8 mouse cellular contexts compared by ENCODE assay signal in the genomic region with DNA sequence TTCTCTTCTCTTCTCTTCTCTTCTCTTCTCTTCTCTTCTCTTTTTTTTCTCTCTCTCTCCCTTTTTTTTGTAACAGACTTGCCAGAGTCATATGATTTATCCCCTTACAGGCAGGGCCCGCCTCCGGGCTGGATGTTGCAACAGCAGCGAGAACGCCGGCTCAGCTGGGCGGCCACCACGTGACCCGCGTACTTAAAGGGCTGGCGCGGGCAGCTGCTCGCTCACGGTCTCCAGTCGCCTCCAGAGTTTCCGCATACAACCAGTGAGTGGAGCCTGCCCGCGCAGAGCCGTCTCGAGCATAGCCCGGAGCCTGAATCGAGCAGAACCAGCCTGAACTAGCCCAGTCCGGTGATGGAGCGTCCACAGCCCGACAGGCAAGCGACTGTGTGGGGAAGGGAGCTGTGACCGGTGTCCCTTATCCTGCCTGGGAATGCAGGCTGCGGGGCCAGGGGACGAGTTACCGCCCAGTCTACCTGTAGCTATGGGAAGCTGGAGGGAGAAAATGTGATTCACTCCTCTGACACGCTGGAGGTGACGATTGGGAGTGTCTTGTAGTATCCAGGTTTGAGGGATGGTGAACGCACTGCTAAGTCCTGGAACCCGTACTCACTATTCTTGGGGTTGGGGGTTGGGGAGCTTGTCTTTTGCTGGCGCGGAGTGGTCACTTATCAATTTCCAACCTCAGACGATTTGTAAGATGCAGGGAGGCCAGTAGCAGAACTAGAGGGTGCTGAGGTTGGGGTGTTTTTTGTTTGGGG. TPM values are rescaled to one million over a fixed set of nuclear protein-coding genes. Genes with fewer than 3 reads are reported as not detected.
DNase-seq lines count a peak whose midpoint lies in the region; ATAC-seq and TF ChIP-seq lines count a peak whose summit lies in the region.

A gene (plus strand): TSS at position 223 of the 758 bp plus-strand sequence.

- ATAC-seq in frontal cortex, adult (ENCODE audit: low TSS enrichment) = peak; percentile 83
- peak; percentile 93 for ATAC-seq in hematopoietic stem cell, adult 5-6 weeks (replicated peaks in 1 of 2; ENCODE audit: insufficient read depth in 1 of 2, low FRiP score in 2 of 2, low TSS enrichment in 1 of 2, low read depth in 1 of 2, poor library complexity in 2 of 2, severe bottlenecking in 2 of 2)
- peak; percentile 89 for ATAC-seq in lung, embryonic 15.5 days (ENCODE audit: borderline replicate concordance, extremely low read depth, low FRiP score, low TSS enrichment)

- H3K36me3 ChIP-seq in lung, embryonic 15.5 days = peaks cover 15% of the 10 kb centered on the region

- H3K9ac ChIP-seq in lung, embryonic 15.5 days = peak within 1 kb of the TSS; percentile 55

- TF ChIP-seq CTCF in olfactory bulb, adult 2 months (IDR thresholded peaks at IDR 0.05; ENCODE audit: insufficient read depth, low read depth, low read length) = no peak

- no peaks in the 10 kb centered on the region for H3K27me3 ChIP-seq in lung, embryonic 15.5 days

- peaks cover 22% of the 10 kb centered on the region for H3K4me1 ChIP-seq in lung, embryonic 15.5 days
- peaks cover 14% of the 10 kb centered on the region for H3K4me1 ChIP-seq in olfactory bulb, adult 2 months (ENCODE audit: control insufficient read depth, insufficient read depth, low read length)

- no peaks in the 10 kb centered on the region for H3K9me3 ChIP-seq in lung, embryonic 15.5 days

- under 1% methylated on average over 36 of the region's 36 CpGs for WGBS in lung, embryonic 15.5 days
- WGBS in olfactory bulb, adult 2 months = 3% methylated on average over 36 of the region's 36 CpGs

- H3K4me3 ChIP-seq in lung, embryonic 15.5 days = peak within 1 kb of the TSS; percentile 53
- H3K4me3 ChIP-seq in olfactory bulb, adult 2 months (ENCODE audit: insufficient read depth, low read depth, low read length) = peak within 1 kb of the TSS; percentile 51

- peak; percentile 92 for DNase-seq in MN1 (ENCODE audit: low spot score)
- peak; percentile 50 for DNase-seq in cerebellum, adult 9-11 months
- DNase-seq in layer of hippocampus, adult 9-10 months (ENCODE audit: low spot score) = peak; percentile 76
- DNase-seq in thymus, adult 18-20 months = peak; percentile 65 to 75

- peak within 1 kb of the TSS; percentile 42; the same call in 1 of the 2 replicates for H3K27ac ChIP-seq in lung, embryonic 15.5 days
- H3K27ac ChIP-seq in olfactory bulb, adult 2 months (ENCODE audit: insufficient read depth, low read depth, low read length) = no peak within 1 kb of the TSS

- peak within 1 kb of the TSS; percentile 71 for H3K4me2 ChIP-seq in lung, embryonic 15.5 days

- no peak for TF ChIP-seq POLR2A in olfactory bulb, adult 2 months (IDR thresholded peaks at IDR 0.05; ENCODE audit: insufficient read depth, low read depth, low read length)

RNA-seq across cellular contexts. Expression of the gene that starts here (rescaled TPM):
- total RNA-seq in hematopoietic stem cell, adult 5-6 weeks (2017) = 2.6 and 8.8 TPM in 2 replicates
- 38.2 and 39.0 TPM in 2 replicates for polyA plus RNA-seq in lung, embryonic 15.5 days (2015; fragmentation: Nextera tagmentation; extraction: Ambion mirVana)
- polyA plus RNA-seq in olfactory bulb, adult 2 months (2012; ENCODE audit: insufficient read depth, insufficient read length, low replicate concordance, missing spikeins) = not detected in 2 replicates

Comparison
In these comparisons a context has a peak if more than half of its experiments do, and no peak if none do; other contexts are left out.
1. RNA of the gene that starts here (polyA plus RNA-seq): 38.2 to 39.0 TPM in lung, embryonic 15.5 days; not detected in olfactory bulb, adult 2 months; every median in the first group is over 10 times any median in the second.
2. Peak in every context shown above with its lines, with median percentiles within 50 percentile points of each other: DNase-seq and ATAC-seq.